Mouse (Mus musculus) MEL (cell line): Measurements from ENCODE around the gene Trak1. TPM values are rescaled to one million over a fixed set of nuclear protein-coding genes. Genes with fewer than 3 reads are reported as not detected.

Experiments used
- DNase-seq: peaks from one replicate; pipeline ENCODE4 v3.0.0; 2011; ENCODE audit warnings: low read depth, low spot score
- H3K27ac ChIP-seq: 2 replicates; pipeline ENCODE4 v1.5.1; 2012; ENCODE audit warnings: low read depth, mild to moderate bottlenecking, control low read depth, low read length, moderate library complexity; ENCODE audit not compliant: control insufficient read depth
- H3K27me3 ChIP-seq, 2 experiments: fragments of 150-350 bp in 1 of 2; sonication (generic) in 1 of 2; 2 replicates each; pipeline ENCODE4 v1.6.1; 2012; ENCODE audit warnings: low read length in 2 of 2, mild to moderate bottlenecking in 2 of 2, improper control_type of control experiment in 1 of 2, moderate library complexity in 1 of 2; ENCODE audit not compliant: insufficient read depth in 2 of 2, control insufficient read depth in 1 of 2
- H3K36me3 ChIP-seq, 2 experiments: 2 replicates each; pipeline ENCODE4 v1.6.1; 2012 to 2014; ENCODE audit warnings: low read length in 2 of 2, improper control_type of control experiment in 1 of 2, inconsistent platforms in 1 of 2, mild to moderate bottlenecking in 1 of 2; ENCODE audit not compliant: insufficient read depth in 2 of 2, control insufficient read depth in 1 of 2
- H3K4me1 ChIP-seq, 2 experiments: fragments of 150-350 bp in 1 of 2; sonication (generic) in 1 of 2; 2 replicates each; pipeline ENCODE4 v1.6.1; 2012; ENCODE audit warnings: low read length in 2 of 2, improper control_type of control experiment in 1 of 2, mild to moderate bottlenecking in 1 of 2; ENCODE audit not compliant: insufficient read depth in 2 of 2, control insufficient read depth in 1 of 2
- H3K4me3 ChIP-seq, 2 experiments: fragments of 150-350 bp in 1 of 2; sonication (generic) in 1 of 2; 2 replicates each; pipeline ENCODE4 v1.5.1; 2012; ENCODE audit warnings: low read depth in 2 of 2, low read length in 2 of 2, mild to moderate bottlenecking in 2 of 2, moderate library complexity in 2 of 2, control low read depth in 1 of 2, improper control_type of control experiment in 1 of 2; ENCODE audit not compliant: control insufficient read depth in 1 of 2, insufficient read depth in 1 of 2
- H3K79me2 ChIP-seq: 2 replicates; pipeline ENCODE4 v1.6.1; 2012; ENCODE audit warnings: mild to moderate bottlenecking, low read length, moderate library complexity; ENCODE audit not compliant: control insufficient read depth, poor library complexity, insufficient read depth
- H3K9ac ChIP-seq: 2 replicates; pipeline ENCODE4 v1.6.1; 2012; ENCODE audit warnings: low read depth, mild to moderate bottlenecking, control low read depth, low read length, moderate library complexity; ENCODE audit not compliant: control insufficient read depth, poor library complexity, severe bottlenecking
- H3K9me3 ChIP-seq: fragments of 150-350 bp; sonication (generic); replicated peaks from 2 replicates; pipeline ENCODE4 v1.6.1; 2012; ENCODE audit warnings: mild to moderate bottlenecking, low read length, improper control_type of control experiment, moderate library complexity; ENCODE audit not compliant: insufficient read depth
- BHLHE40 ChIP-seq: IDR thresholded peaks from 2 replicates; pipeline ENCODE4 v1.6.1; 2012; ENCODE audit warnings: low read depth, mild to moderate bottlenecking, inconsistent platforms, low read length, improper control_type of control experiment, borderline replicate concordance
- CHD1 ChIP-seq: IDR thresholded peaks from 2 replicates; pipeline ENCODE4 v1.6.1; 2012; ENCODE audit warnings: low read depth, mild to moderate bottlenecking, inconsistent platforms, low read length, improper control_type of control experiment
- E2F4 ChIP-seq: IDR thresholded peaks from 2 replicates; pipeline ENCODE4 v1.6.1; 2011; ENCODE audit warnings: low read depth, low read length, improper control_type of control experiment, borderline replicate concordance
- ELF1 ChIP-seq: IDR thresholded peaks from 2 replicates; pipeline ENCODE4 v1.6.1; 2014; ENCODE audit warnings: low read depth, mild to moderate bottlenecking, inconsistent platforms, low read length, improper control_type of control experiment, moderate library complexity
- ETS1 ChIP-seq: IDR thresholded peaks from 2 replicates; pipeline ENCODE4 v1.6.1; 2012; ENCODE audit warnings: low read depth, mild to moderate bottlenecking, inconsistent platforms, low read length, improper control_type of control experiment, moderate library complexity
- GATA1 ChIP-seq: IDR thresholded peaks from 2 replicates; pipeline ENCODE4 v1.6.1; 2011; ENCODE audit warnings: low read depth, low read length, improper control_type of control experiment
- KAT2A ChIP-seq: conservative IDR thresholded peaks from 2 replicates; pipeline ENCODE4 v1.6.1; 2012; ENCODE audit warnings: low read depth, low read length, improper control_type of control experiment, inconsistent platforms
- MAFK ChIP-seq: IDR thresholded peaks from 2 replicates; pipeline ENCODE4 v1.6.1; 2011; ENCODE audit warnings: low read depth, mild to moderate bottlenecking, low read length, improper control_type of control experiment, borderline replicate concordance
- MAZ ChIP-seq: IDR thresholded peaks from 2 replicates; pipeline ENCODE4 v1.6.1; 2012; ENCODE audit warnings: low read depth, mild to moderate bottlenecking, inconsistent platforms, low read length, improper control_type of control experiment
- MYB ChIP-seq: IDR thresholded peaks from 2 replicates; pipeline ENCODE4 v1.6.1; 2011; ENCODE audit warnings: mild to moderate bottlenecking, low read depth, low read length, improper control_type of control experiment
- MYC ChIP-seq: IDR thresholded peaks from 2 replicates; pipeline ENCODE4 v1.6.1; 2011; ENCODE audit warnings: low read depth, mild to moderate bottlenecking, low read length, improper control_type of control experiment, moderate library complexity
- POLR2AphosphoS2 ChIP-seq: IDR thresholded peaks from 2 replicates; pipeline ENCODE4 v1.6.1; 2011; ENCODE audit warnings: low read length, improper control_type of control experiment
- RAD21 ChIP-seq: IDR thresholded peaks from 2 replicates; pipeline ENCODE4 v1.6.1; 2011; ENCODE audit warnings: mild to moderate bottlenecking, low read depth, low read length, improper control_type of control experiment
- TCF12 ChIP-seq: IDR thresholded peaks from 2 replicates; pipeline ENCODE4 v1.6.1; 2014; ENCODE audit warnings: low read depth, mild to moderate bottlenecking, inconsistent platforms, low read length, improper control_type of control experiment, moderate library complexity
- UBTF ChIP-seq: IDR thresholded peaks from 2 replicates; pipeline ENCODE4 v1.6.1; 2012; ENCODE audit warnings: low read depth, mild to moderate bottlenecking, inconsistent platforms, low read length, improper control_type of control experiment, moderate library complexity, borderline replicate concordance; ENCODE audit not compliant: insufficient read depth
- USF1 ChIP-seq: IDR thresholded peaks from 2 replicates; pipeline ENCODE4 v1.6.1; 2014; ENCODE audit warnings: low read depth, mild to moderate bottlenecking, inconsistent platforms, low read length, improper control_type of control experiment, moderate library complexity
- USF2 ChIP-seq, 2 experiments: IDR thresholded peaks; 2 replicates each; pipeline ENCODE4 v1.6.1; 2011 to 2012; ENCODE audit warnings: improper control_type of control experiment in 2 of 2, low read length in 2 of 2, borderline replicate concordance in 1 of 2, inconsistent platforms in 1 of 2, low read depth in 1 of 2, mild to moderate bottlenecking in 1 of 2; ENCODE audit not compliant: insufficient read depth in 1 of 2
- polyA plus RNA-seq, 2 experiments: library from polyadenylated mRNA; stranded (reverse) in 1 of 2; unstranded in 1 of 2; fragments of >175 nt in 1 of 2; fragments of >200 nt in 1 of 2; gene quantifications; 2 replicates each; pipeline versions ENCODE4 v1.2.1 to v1.2.4; 2012; ENCODE audit warnings: low replicate concordance in 2 of 2, low read depth in 1 of 2; ENCODE audit not compliant: insufficient read length in 2 of 2, insufficient read depth in 1 of 2, missing spikeins in 1 of 2
- total RNA-seq: library from RNA; depleted of rRNA; stranded (reverse); fragments of 300-350 nt; gene quantifications from 2 replicates; pipeline ENCODE4 v1.2.3, GENCODE M21; 2012

Trak1 gene
- total and polyA plus RNA-seq, 3 experiments: 16.2 to 35.5 TPM; not detected in 1

DNA sequence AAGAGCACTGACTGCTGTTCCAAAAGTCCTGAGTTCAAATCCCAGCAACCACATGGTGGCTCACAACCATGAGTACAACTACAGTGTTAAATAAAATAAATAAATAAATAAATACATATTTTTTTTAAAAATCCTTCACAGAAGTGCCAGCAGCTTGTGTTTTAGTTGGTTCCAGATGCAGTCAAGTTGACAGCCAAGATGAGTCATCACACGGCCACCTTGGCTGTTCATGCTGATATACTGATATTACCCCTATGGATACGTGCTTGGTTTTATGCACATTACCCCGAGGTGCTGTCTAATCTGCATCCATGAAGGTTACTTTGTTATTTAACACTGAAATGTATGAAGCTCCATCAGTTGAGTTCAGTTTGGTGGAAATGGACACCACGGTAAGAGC is 214.6 kb downstream of the Trak1 start:
- no peaks in the 10 kb centered on the region for H3K79me2 ChIP-seq
- no peaks in the 10 kb centered on the region for H3K4me1 ChIP-seq
- H3K9me3 ChIP-seq: no peaks in the 10 kb centered on the region
- H3K27ac ChIP-seq: no peak overlapping the region
- no peak overlapping the region for H3K9ac ChIP-seq
- no peaks in the 10 kb centered on the region for H3K36me3 ChIP-seq
- TF ChIP-seq CHD1: no peak
- no peak for TF ChIP-seq USF1
- no peak for TF ChIP-seq MYB
- TF ChIP-seq USF2 (IDR thresholded peaks at IDR 0.05; ENCODE audit: borderline replicate concordance in 1 of 2, insufficient read depth in 1 of 2, low read depth in 1 of 2, low read length in 2 of 2): no peak
- no peak for TF ChIP-seq KAT2A
- TF ChIP-seq RAD21: no peak
- TF ChIP-seq POLR2AphosphoS2: no peak
- no peak for TF ChIP-seq TCF12
- TF ChIP-seq BHLHE40: no peak
- DNase-seq: no peak
- H3K4me3 ChIP-seq: no peak overlapping the region
- peaks cover 0 to 2% of the 10 kb centered on the region in 2 experiments; a peak in 1 of 4 replicates for H3K27me3 ChIP-seq

- Histone ChIP-seq H3K27me3 (peaks cover 0 to 2% of the 10 kb centered on the region in 2 experiments; a peak in 1 of 4 replicates), H3K4me1 (no peaks in the 10 kb centered on the region), H3K9me3 (no peaks in the 10 kb centered on the region), H3K27ac (no peak overlapping the region), H3K4me3 (no peak overlapping the region), H3K79me2 (no peaks in the 10 kb centered on the region), H3K36me3 (no peaks in the 10 kb centered on the region), H3K9ac (no peak overlapping the region)
- no peak for DNase-seq
- TF ChIP-seq POLR2AphosphoS2 (no peak), ELF1 (no peak), GATA1 (no peak), TCF12 (no peak), ETS1 (no peak), MAZ (no peak), MYC (no peak), E2F4 (no peak)
Measured at GRCm38 (mm10) chr9:121514462-121514861, 217.2 kb downstream of the Trak1 start.

DNA sequence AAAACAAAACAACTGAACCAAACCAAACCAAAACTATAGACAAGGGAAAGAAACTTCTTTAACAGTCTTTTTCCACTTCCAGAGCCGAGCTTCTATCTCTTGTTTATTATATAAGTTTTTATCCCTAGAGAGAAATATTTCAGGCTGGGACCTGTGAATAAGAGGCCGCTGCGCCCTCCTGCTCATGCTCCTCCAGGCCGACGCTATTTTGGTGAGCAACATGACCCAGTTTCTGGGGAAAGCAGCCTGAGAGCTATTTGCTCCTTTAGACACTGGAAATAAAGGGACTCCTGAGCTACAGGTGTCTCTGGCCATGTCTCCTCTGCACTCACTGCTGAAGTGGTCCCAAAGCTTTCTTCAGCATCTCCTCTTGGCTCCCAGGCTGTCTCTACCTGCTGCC is 222.7 kb downstream of the Trak1 start:
- Histone ChIP-seq H3K4me3 (no peak overlapping the region), H3K27me3 (no peaks in the 10 kb centered on the region), H3K79me2 (no peaks in the 10 kb centered on the region), H3K36me3 (peaks cover 0 to 4% of the 10 kb centered on the region in 2 experiments; a peak in 2 of 4 replicates), H3K9me3 (no peaks in the 10 kb centered on the region), H3K27ac (no peak overlapping the region), H3K4me1 (peaks cover 0 to 6% of the 10 kb centered on the region in 2 experiments; a peak in 1 of 4 replicates), H3K9ac (no peak overlapping the region)
- no peak for DNase-seq
- TF ChIP-seq UBTF: no peak
- no peak for TF ChIP-seq E2F4
- TF ChIP-seq KAT2A: no peak
- no peak for TF ChIP-seq MAFK
